Mouse (Mus musculus) liver, embryonic 16.5 days (tissue): ENCODE measurements around the gene 4930558K02Rik. TPM values are rescaled to one million over a fixed set of nuclear protein-coding genes. Genes with fewer than 3 reads are reported as not detected.

Source experiments
- ATAC-seq: fragments of 200-750 bp; cut with Nextera tagmentation; 2 replicates; pipeline ENCODE4 v1.8.0; 2017; ENCODE audit warnings: low read depth, mild to moderate bottlenecking, moderate number of reproducible peaks, moderate library complexity
- H3K27ac ChIP-seq: fragments of 300-500 bp; sonication (generic); 2 replicates; pipeline ENCODE4 v1.5.1; 2014; ENCODE audit warnings: mild to moderate bottlenecking, low read length
- H3K27me3 ChIP-seq: fragments of 300-500 bp; sonication (generic); 2 replicates; pipeline ENCODE4 v1.6.1; 2014; ENCODE audit warnings: low read depth, low read length, mixed read lengths; ENCODE audit not compliant: control insufficient read depth, insufficient read depth
- H3K36me3 ChIP-seq: fragments of 300-500 bp; sonication (generic); 2 replicates; pipeline ENCODE4 v1.6.1; 2014; ENCODE audit warnings: mild to moderate bottlenecking; ENCODE audit not compliant: control insufficient read depth, insufficient read depth
- H3K4me1 ChIP-seq: fragments of 300-500 bp; sonication (generic); 2 replicates; pipeline ENCODE4 v1.6.1; 2014; ENCODE audit warnings: low read depth, low read length, mixed read lengths; ENCODE audit not compliant: control insufficient read depth
- H3K4me2 ChIP-seq: fragments of 300-500 bp; sonication (generic); 2 replicates; pipeline ENCODE4 v1.6.1; 2014; ENCODE audit warnings: low read depth, low read length, mixed read lengths
- H3K4me3 ChIP-seq: fragments of 300-500 bp; sonication (generic); 2 replicates; pipeline ENCODE4 v1.5.1; 2014; ENCODE audit warnings: low read depth, mild to moderate bottlenecking, low read length
- H3K9ac ChIP-seq: fragments of 300-500 bp; sonication (generic); 2 replicates; pipeline ENCODE4 v1.6.1; 2014; ENCODE audit warnings: low read depth, low read length
- H3K9me3 ChIP-seq: fragments of 300-500 bp; sonication (generic); replicated peaks from 2 replicates; pipeline ENCODE4 v1.6.1; 2016; ENCODE audit warnings: low read length; ENCODE audit not compliant: control insufficient read depth
- WGBS: fragments of 180-500 bp; shearing (Covaris S2); extraction: QIAGEN DNeasy Blood & Tissue Kit; methylation state at CpG from one replicate; pipeline ENCODE4 v1.1.7; 2014; ENCODE audit not compliant: insufficient replicate concordance; 5-methylcytosine and 5-hydroxymethylcytosine counted together
- polyA plus RNA-seq: library from polyadenylated mRNA; unstranded; fragments of >200 nt; fragmentation: Nextera tagmentation; extraction: Ambion mirVana; gene quantifications from 2 replicates; pipeline ENCODE4 v1.2.1, GENCODE M21; 2015

The 4930558K02Rik gene
- polyA plus RNA-seq, 1 experiment from 2014 or later, result not detected

DNA sequence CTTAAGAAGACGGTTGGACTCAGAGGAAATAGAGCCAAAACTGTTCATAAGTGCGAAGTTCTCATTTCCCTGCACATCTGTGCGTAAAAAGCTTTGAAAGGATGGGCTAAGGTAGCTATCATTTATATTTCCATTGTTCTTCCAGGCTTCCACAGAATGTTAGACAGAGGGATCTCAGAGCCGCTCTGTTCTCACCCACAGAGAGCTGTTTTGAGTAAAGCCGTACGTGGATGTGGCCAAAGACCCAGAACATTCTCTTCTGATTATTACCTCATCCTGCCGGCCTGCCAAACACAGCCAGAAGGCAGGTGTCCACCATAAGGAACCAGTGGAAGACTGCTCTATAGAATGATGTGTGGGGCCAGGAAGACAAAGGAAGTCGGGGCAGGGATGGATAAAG is 21.9 kb upstream of the 4930558K02Rik start:
- H3K36me3 ChIP-seq, result no peaks in the 10 kb centered on the region
- no peaks in the 10 kb centered on the region for H3K27me3 ChIP-seq
- 66% methylated on average over 8 of the region's 8 CpGs for WGBS
- no peak overlapping the region for H3K27ac ChIP-seq
- H3K4me1 ChIP-seq, result no peaks in the 10 kb centered on the region; the same call in 1 of the 2 replicates
- no peak for ATAC-seq
- no peak overlapping the region for H3K4me2 ChIP-seq
- H3K4me3 ChIP-seq, result no peak overlapping the region
- H3K9me3 ChIP-seq, result no peaks in the 10 kb centered on the region
- H3K9ac ChIP-seq, result no peak overlapping the region

- ATAC-seq, result no peak
- H3K9ac ChIP-seq, result no peak overlapping the region
- no peaks in the 10 kb centered on the region; the same call in 1 of the 2 replicates for H3K4me1 ChIP-seq
- H3K36me3 ChIP-seq, result no peaks in the 10 kb centered on the region
- no peaks in the 10 kb centered on the region for H3K27me3 ChIP-seq
- H3K27ac ChIP-seq, result no peak overlapping the region
- no peaks in the 10 kb centered on the region for H3K9me3 ChIP-seq
- WGBS, result 10% methylated on average over 4 of the region's 4 CpGs
- H3K4me3 ChIP-seq, result no peak overlapping the region
- no peak overlapping the region for H3K4me2 ChIP-seq
These were observed 20.5 kb upstream of the 4930558K02Rik start for GRCm38 (mm10) chr1:161999882-162000371.

DNA sequence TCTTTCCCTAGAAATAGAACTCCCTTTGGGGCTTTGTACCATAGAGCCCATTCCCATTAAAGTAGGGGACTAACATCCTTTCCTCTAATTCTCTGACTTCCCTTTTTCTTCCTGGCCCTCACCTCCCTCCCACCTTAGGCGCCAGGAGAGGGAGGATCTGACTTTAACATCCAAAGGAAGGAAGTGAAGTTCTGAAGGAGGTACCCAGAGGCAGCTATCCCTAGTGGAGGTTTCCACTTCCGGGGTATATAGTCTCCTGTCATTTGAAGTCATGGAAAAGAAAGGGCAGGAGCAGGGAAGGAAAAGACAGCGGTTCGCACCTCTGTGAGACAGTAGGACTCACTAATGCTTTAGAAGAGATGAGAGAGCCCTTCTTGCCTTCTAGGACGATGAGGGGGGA is 19.9 kb upstream of the 4930558K02Rik start:
- H3K4me2 ChIP-seq, result no peak overlapping the region
- ATAC-seq, result no peak
- WGBS, result 29% methylated on average over 5 of the region's 5 CpGs
- H3K36me3 ChIP-seq, result no peaks in the 10 kb centered on the region
- H3K4me3 ChIP-seq, result no peak overlapping the region
- no peaks in the 10 kb centered on the region; the same call in 1 of the 2 replicates for H3K4me1 ChIP-seq
- no peak overlapping the region for H3K27ac ChIP-seq
- no peaks in the 10 kb centered on the region for H3K9me3 ChIP-seq
- H3K9ac ChIP-seq, result no peak overlapping the region
- no peaks in the 10 kb centered on the region for H3K27me3 ChIP-seq

DNA sequence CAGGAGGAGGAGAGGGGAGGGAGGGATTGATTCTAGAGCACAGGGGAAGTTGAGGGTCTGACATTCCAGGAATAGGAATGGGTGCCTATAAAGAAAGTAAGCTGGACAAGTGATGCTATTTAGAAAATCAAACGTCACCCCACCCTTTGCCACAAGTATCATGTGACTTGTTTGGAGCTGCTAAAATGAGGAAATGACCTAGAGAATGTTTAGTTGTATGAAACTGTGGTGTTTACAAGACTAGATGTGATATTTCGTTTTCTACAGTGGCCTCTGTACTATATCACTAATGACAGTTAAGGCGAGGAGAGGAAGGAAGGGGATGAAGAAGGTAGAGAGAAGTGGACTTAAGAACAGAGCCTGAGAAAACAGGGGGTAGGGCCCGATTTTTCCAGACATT is 19.3 kb upstream of the 4930558K02Rik start:
- H3K9ac ChIP-seq, result no peak overlapping the region
- H3K36me3 ChIP-seq, result no peaks in the 10 kb centered on the region
- no peak overlapping the region for H3K4me2 ChIP-seq
- no peak for ATAC-seq
- H3K4me3 ChIP-seq, result no peak overlapping the region
- H3K27me3 ChIP-seq, result no peaks in the 10 kb centered on the region
- no peaks in the 10 kb centered on the region for H3K9me3 ChIP-seq
- H3K27ac ChIP-seq, result no peak overlapping the region
- no peaks in the 10 kb centered on the region; the same call in 1 of the 2 replicates for H3K4me1 ChIP-seq
- 22% methylated on average over 4 of the region's 4 CpGs for WGBS

DNA sequence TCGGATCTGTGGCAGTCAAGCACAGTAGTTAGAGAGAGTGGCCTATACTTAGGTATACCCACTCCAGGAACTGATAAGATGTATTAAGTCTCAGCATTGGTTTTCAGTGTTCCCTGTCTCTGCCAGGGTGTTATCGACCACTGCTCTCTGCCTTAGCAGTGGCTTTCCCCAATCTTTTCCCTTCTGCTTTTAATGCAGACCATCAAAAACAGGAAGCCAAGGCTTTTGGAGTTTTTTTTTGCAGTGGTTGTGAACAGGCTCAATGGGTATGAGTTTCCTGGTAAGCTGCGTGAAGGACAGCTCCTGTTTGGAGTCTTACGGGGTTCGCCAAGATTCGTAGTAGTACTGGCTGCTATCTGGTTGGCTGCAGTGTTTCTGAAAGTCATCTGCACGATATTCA is 13.0 kb upstream of the 4930558K02Rik start:
- Histone ChIP-seq H3K4me1 (no peaks in the 10 kb centered on the region; the same call in 1 of the 2 replicates), H3K9me3 (no peaks in the 10 kb centered on the region), H3K4me2 (no peak overlapping the region), H3K27ac (no peak overlapping the region), H3K4me3 (no peak overlapping the region), H3K9ac (no peak overlapping the region), H3K27me3 (no peaks in the 10 kb centered on the region), H3K36me3 (no peaks in the 10 kb centered on the region)
- no peak for ATAC-seq
- 35% methylated on average over 7 of the region's 7 CpGs for WGBS

- Histone ChIP-seq H3K9ac (no peak overlapping the region), H3K4me2 (no peak overlapping the region), H3K27me3 (no peaks in the 10 kb centered on the region), H3K27ac (no peak overlapping the region), H3K4me3 (no peak overlapping the region), H3K4me1 (no peaks in the 10 kb centered on the region), H3K36me3 (no peaks in the 10 kb centered on the region), H3K9me3 (no peaks in the 10 kb centered on the region)
- WGBS, result 81% methylated on average over 11 of the region's 11 CpGs
- ATAC-seq, result no peak
These were observed 12.4 kb upstream of the 4930558K02Rik start for GRCm38 (mm10) chr1:161991846-161992245.

DNA sequence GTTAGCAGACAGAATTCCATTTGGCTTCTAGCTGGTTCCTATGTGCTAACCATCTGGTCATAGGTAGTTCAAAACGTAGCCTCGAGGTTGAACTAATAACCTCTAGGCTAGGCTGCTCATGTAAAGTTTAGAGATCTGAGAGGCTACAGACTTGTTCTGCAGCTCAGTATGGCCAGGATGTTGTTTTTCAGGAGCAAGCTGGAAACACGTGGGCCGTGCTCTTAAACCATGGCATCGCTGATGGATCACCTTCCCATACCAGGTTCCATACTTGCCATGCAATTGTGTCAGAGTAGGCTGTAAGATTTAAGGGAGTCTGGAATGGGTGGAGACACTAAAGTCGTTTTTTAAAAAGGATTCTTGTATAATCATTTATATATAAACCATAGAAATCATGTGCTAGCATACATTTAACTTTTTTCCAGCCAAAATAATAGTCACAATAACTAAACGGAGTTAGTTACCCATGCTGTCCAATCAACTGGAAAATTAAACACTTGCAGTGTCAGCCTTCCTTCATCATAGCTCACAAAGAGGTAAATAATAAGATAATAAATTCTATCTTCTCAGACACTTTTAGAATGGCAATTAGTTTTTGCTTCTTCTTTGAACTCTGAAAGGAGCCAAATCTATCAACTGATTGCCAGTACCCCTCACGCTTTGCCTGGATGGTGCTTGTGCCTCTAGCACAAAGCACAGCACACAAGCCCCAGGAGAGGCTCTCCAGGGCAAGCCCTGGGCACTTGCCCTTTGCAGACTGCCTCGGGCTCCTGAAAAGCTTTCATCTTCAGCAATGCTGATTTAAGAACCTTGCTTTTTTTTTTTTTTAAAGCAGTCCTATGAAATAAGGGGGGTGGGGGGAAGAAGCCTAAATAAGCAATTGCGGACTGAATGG is 11.5 kb upstream of the 4930558K02Rik start:
- Histone ChIP-seq H3K9me3 (no peaks in the 10 kb centered on the region), H3K27me3 (no peaks in the 10 kb centered on the region), H3K4me1 (no peaks in the 10 kb centered on the region), H3K9ac (no peak overlapping the region), H3K4me2 (no peak overlapping the region), H3K27ac (no peak overlapping the region), H3K36me3 (no peaks in the 10 kb centered on the region), H3K4me3 (no peak overlapping the region)
- 58% methylated on average over 10 of the region's 10 CpGs for WGBS
- no peak for ATAC-seq

GRCm38 (mm10) chr1:161983979-161984566 is 4.6 kb upstream of the 4930558K02Rik start:
- Histone ChIP-seq H3K36me3 (no peaks in the 10 kb centered on the region), H3K27me3 (no peaks in the 10 kb centered on the region), H3K9me3 (no peaks in the 10 kb centered on the region), H3K9ac (no peak overlapping the region), H3K4me1 (no peaks in the 10 kb centered on the region), H3K4me3 (no peak overlapping the region), H3K4me2 (no peak overlapping the region), H3K27ac (no peak overlapping the region)
- no peak for ATAC-seq
- 54% methylated on average over 4 of the region's 4 CpGs for WGBS

DNA sequence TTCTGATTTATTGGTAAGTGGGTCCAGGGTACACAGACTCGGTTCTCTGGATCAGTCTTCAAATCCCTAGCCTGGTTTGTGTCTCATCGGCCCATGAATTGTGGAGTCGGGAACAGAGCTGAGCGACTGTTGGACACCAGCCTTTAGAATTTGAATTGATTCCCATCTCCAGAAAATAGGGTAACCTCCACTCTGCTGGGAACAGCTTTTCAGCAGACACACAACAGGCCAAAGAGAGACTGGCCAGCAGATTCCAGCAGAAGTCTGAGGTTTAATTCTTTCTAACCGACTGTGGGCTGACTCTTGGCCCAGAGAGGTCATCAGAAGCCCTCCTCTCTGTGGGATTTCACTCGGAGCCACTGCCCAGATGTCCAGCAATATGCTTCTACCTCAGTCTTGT is 4.0 kb upstream of the 4930558K02Rik start:
- Histone ChIP-seq H3K9ac (no peak overlapping the region), H3K27ac (no peak overlapping the region), H3K27me3 (no peaks in the 10 kb centered on the region), H3K4me3 (no peak overlapping the region), H3K36me3 (no peaks in the 10 kb centered on the region), H3K4me2 (no peak overlapping the region), H3K9me3 (no peaks in the 10 kb centered on the region), H3K4me1 (no peaks in the 10 kb centered on the region)
- WGBS, result 66% methylated on average over 6 of the region's 6 CpGs
- ATAC-seq, result no peak
